Mouse (Mus musculus): ENCODE measurements around the gene Xirp1. TPM values are rescaled to one million over a fixed set of nuclear protein-coding genes. Genes with fewer than 3 reads are reported as not detected.
A peak's percentile ranks its signal among the peaks of the same experiment; 100 is the strongest.

The Xirp1 gene
- total and polyA plus RNA-seq, 3 experiments = not detected

DNA sequence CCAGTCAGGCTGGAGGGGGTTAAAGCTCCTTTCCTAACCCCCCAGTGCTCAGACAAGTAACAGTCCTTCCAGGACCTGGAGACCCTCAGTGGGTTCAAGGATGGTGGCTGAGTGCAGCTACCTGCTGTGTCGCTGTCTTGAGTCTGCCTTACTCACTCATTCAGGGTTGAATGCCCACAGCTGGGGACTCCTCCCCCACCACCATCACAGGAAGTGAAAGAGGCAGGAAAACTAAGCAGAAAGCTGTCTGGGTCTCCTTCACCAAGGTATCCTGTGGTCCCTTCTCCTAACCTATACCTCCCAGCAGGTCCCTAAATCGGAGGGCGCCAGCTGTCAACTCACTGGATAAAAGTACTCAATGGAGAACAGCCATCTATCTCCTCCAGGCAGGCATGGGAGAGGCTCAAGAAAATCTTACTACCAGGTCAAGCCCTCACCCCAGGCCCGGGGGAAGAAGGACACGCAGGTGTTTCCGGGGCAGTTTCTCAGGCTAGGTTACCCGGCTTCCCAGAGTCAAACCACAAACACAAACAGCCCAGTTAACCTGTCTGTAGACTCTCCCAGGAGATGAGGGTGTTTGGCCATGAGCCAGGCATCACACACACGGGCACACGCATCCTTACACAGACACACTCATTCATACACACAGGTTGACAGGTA, 45.1 kb downstream of the Xirp1 start (continued):
- 0 out of 2 replicates have a peak, but pooled peaks have one; percentile 52 for TF ChIP-seq TBP (conservative IDR thresholded peaks at IDR 0.05; ENCODE audit: low read depth, low read length)
- TF ChIP-seq CHD1 (IDR thresholded peaks at IDR 0.05; ENCODE audit: low read depth, low read length) = no peak
- peak; percentile 27; the same call in 1 of the 2 replicates for TF ChIP-seq HCFC1 (IDR thresholded peaks at IDR 0.05; ENCODE audit: low read depth, low read length)
- TF ChIP-seq SMC3 (IDR thresholded peaks at IDR 0.05; ENCODE audit: low read depth, low read length) = peak; percentile 9; the same call in 1 of the 2 replicates
- no peak for TF ChIP-seq ZNF384 (IDR thresholded peaks at IDR 0.05; ENCODE audit: low read depth, low read length)
- no peak for TF ChIP-seq ZKSCAN1 (IDR thresholded peaks at IDR 0.05; ENCODE audit: borderline replicate concordance, low read depth, low read length)
- TF ChIP-seq EP300 (IDR thresholded peaks at IDR 0.05; ENCODE audit: low read length) = peak; percentile 83
- no peak; the same call in 1 of the 2 replicates for TF ChIP-seq MXI1 (IDR thresholded peaks at IDR 0.05; ENCODE audit: low read depth, low read length)
- TF ChIP-seq TCF12 (IDR thresholded peaks at IDR 0.05; ENCODE audit: low read depth, low read length) = peak; percentile 87
- TF ChIP-seq BHLHE40 (IDR thresholded peaks at IDR 0.05; ENCODE audit: low read depth, low read length) = peak; percentile 43
- TF ChIP-seq CTCF (conservative IDR thresholded peaks at IDR 0.05 in 1 of 2, IDR thresholded peaks at IDR 0.05 in 1 of 2; ENCODE audit: low read depth in 2 of 2, low read length in 2 of 2) = peak in 1 of 2 experiments; percentile 27; a peak in 2 of 4 replicates
- TF ChIP-seq NELFE (IDR thresholded peaks at IDR 0.05; ENCODE audit: low read depth, low read length) = 0 out of 2 replicates have a peak, but pooled peaks have one; percentile 38
- no peak for TF ChIP-seq PAX5 (IDR thresholded peaks at IDR 0.05; ENCODE audit: low read length)

DNA sequence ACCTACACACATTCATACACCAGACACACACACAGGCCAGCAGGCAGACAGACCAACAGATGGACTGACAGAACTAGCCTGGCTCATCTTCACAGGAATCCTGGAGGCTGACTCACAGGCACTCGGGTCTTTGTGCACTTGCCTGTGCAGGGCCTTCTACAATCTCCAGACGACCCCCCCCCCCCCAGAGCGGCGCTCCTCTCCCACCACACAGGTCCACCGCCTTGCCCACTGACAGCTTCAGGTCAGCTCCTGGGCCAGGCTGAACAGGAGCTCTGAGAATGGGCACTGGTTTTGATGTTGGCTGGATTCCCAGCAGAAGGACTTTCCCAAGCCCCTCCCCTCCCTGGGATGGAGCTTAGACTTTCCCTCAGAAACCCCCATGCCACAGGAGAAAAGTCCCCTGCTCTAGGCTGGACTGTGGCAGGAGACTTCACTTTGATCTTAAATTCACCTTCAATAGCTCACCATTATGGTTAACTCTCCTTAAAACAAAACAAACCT, 45.8 kb downstream of the Xirp1 start:
- H3K9ac ChIP-seq (ENCODE audit: insufficient read depth, low read depth) = peak overlapping the region; percentile 47
- peaks cover 20 to 58% of the 10 kb centered on the region in 2 experiments for H3K4me1 ChIP-seq (ENCODE audit: control insufficient read depth in 1 of 2, insufficient read depth in 2 of 2)
- H3K9me3 ChIP-seq (replicated peaks; ENCODE audit: low read length) = peaks cover 2% of the 10 kb centered on the region
- peak overlapping the region; percentile 71 for H3K4me2 ChIP-seq (ENCODE audit: insufficient read depth, low read depth, poor library complexity, severe bottlenecking)
- H3K4me3 ChIP-seq (replicated peaks in 1 of 3; ENCODE audit: low read depth in 2 of 3, low read length in 2 of 3, poor library complexity in 1 of 3) = peak overlapping the region; percentile 54 to 69 (median 55)
- peaks cover 23 to 27% of the 10 kb centered on the region in 2 experiments for H3K36me3 ChIP-seq (replicated peaks in 1 of 2; ENCODE audit: control insufficient read depth in 1 of 2, insufficient read depth in 1 of 2, low read length in 1 of 2)
- H3K79me2 ChIP-seq (replicated peaks; ENCODE audit: control insufficient read depth, extremely low read depth, insufficient read depth, poor library complexity, severe bottlenecking) = peaks cover 28% of the 10 kb centered on the region
- dilution Hi-C loops (cut with MboI; ENCODE audit: extremely low pct_ligation_motif_present, extremely low pct_unique_long_range_greater_than_20kb, low sequenced_read_pairs) (no loop called here), in situ Hi-C loops (cut with MboI; ENCODE audit: low pct_ligation_motif_present, low pct_unique_long_range_greater_than_20kb, low sequenced_read_pairs) (no loop called here)
- H3K27me3 ChIP-seq (replicated peaks) = no peaks in the 10 kb centered on the region
- TF ChIP-seq ZMIZ1 (IDR thresholded peaks at IDR 0.05; ENCODE audit: low read depth, low read length) (no peak), SIN3A (IDR thresholded peaks at IDR 0.05; ENCODE audit: low read length) (no peak), POLR2A (IDR thresholded peaks at IDR 0.05; ENCODE audit: low read depth, low read length) (peak; percentile 27; the same call in 1 of the 2 replicates)
- peak overlapping the region; percentile 96 for H3K27ac ChIP-seq (ENCODE audit: insufficient read depth, low read depth)
- no peak for DNase-seq (ENCODE audit: extremely low read depth)
